Mouse (Mus musculus): ENCODE data around the gene Cntnap2. TPM values are rescaled to one million over a fixed set of nuclear protein-coding genes. Genes with fewer than 3 reads are reported as not detected.

Gene Cntnap2
- total and polyA plus RNA-seq, 3 experiments = 0.30 to 0.79 (median 0.44) TPM

GRCm38 (mm10) chr6:47191940-47192339 lies 2132.8 kb downstream of the Cntnap2 start:
- dilution Hi-C loops (cut with MboI; ENCODE audit: extremely low pct_ligation_motif_present, extremely low pct_unique_long_range_greater_than_20kb, low sequenced_read_pairs) = no loop called here
- DNase-seq (ENCODE audit: extremely low read depth) = no peak

GRCm38 (mm10) chr6:47192478-47192877 lies 2133.3 kb downstream of the Cntnap2 start:
- Histone ChIP-seq H3K79me2 (replicated peaks; ENCODE audit: control insufficient read depth, extremely low read depth, insufficient read depth, poor library complexity, severe bottlenecking) (no peaks in the 10 kb centered on the region), H3K9me3 (replicated peaks; ENCODE audit: low read length) (no peaks in the 10 kb centered on the region), H3K4me3 (replicated peaks in 1 of 3; ENCODE audit: low read depth in 2 of 3, low read length in 2 of 3, poor library complexity in 1 of 3) (no peak overlapping the region), H3K36me3 (replicated peaks in 1 of 2; ENCODE audit: control insufficient read depth in 1 of 2, insufficient read depth in 1 of 2, low read length in 1 of 2) (no peaks in the 10 kb centered on the region), H3K9ac (ENCODE audit: insufficient read depth, low read depth) (no peak overlapping the region), H3K4me2 (ENCODE audit: insufficient read depth, low read depth, poor library complexity, severe bottlenecking) (no peak overlapping the region), H3K4me1 (ENCODE audit: control insufficient read depth in 1 of 2, insufficient read depth in 2 of 2) (peaks cover 0 to 20% of the 10 kb centered on the region in 2 experiments; a peak in 2 of 4 replicates), H3K27me3 (replicated peaks) (no peaks in the 10 kb centered on the region), H3K27ac (ENCODE audit: insufficient read depth, low read depth) (no peak overlapping the region)
- TF ChIP-seq MYC (IDR thresholded peaks at IDR 0.05; ENCODE audit: low read depth, low read length) (no peak), JUND (conservative IDR thresholded peaks at IDR 0.05; ENCODE audit: low read depth, low read length) (no peak), PAX5 (IDR thresholded peaks at IDR 0.05; ENCODE audit: low read length) (no peak), RAD21 (IDR thresholded peaks at IDR 0.05; ENCODE audit: low read depth, low read length) (no peak), TCF12 (IDR thresholded peaks at IDR 0.05; ENCODE audit: low read depth, low read length) (no peak), JUN (IDR thresholded peaks at IDR 0.05; ENCODE audit: insufficient read depth, low read depth, low read length) (no peak), USF1 (IDR thresholded peaks at IDR 0.05; ENCODE audit: low read depth, low read length) (no peak)
- no peak for DNase-seq (ENCODE audit: extremely low read depth)
- dilution Hi-C loops (cut with MboI; ENCODE audit: extremely low pct_ligation_motif_present, extremely low pct_unique_long_range_greater_than_20kb, low sequenced_read_pairs) = no loop called here
- in situ Hi-C loops (cut with MboI; ENCODE audit: low pct_ligation_motif_present, low pct_unique_long_range_greater_than_20kb, low sequenced_read_pairs) = no loop called here

More at GRCm38 (mm10) chr6:47191940-47192339, 2132.8 kb downstream of the Cntnap2 start:
- Histone ChIP-seq H3K27ac (ENCODE audit: insufficient read depth, low read depth) (no peak overlapping the region), H3K9me3 (replicated peaks; ENCODE audit: low read length) (no peaks in the 10 kb centered on the region), H3K27me3 (replicated peaks) (no peaks in the 10 kb centered on the region), H3K4me3 (replicated peaks in 1 of 3; ENCODE audit: low read depth in 2 of 3, low read length in 2 of 3, poor library complexity in 1 of 3) (no peak overlapping the region), H3K4me2 (ENCODE audit: insufficient read depth, low read depth, poor library complexity, severe bottlenecking) (no peak overlapping the region), H3K4me1 (ENCODE audit: control insufficient read depth in 1 of 2, insufficient read depth in 2 of 2) (peaks cover 0 to 20% of the 10 kb centered on the region in 2 experiments; a peak in 2 of 4 replicates), H3K9ac (ENCODE audit: insufficient read depth, low read depth) (no peak overlapping the region), H3K79me2 (replicated peaks; ENCODE audit: control insufficient read depth, extremely low read depth, insufficient read depth, poor library complexity, severe bottlenecking) (no peaks in the 10 kb centered on the region), H3K36me3 (replicated peaks in 1 of 2; ENCODE audit: control insufficient read depth in 1 of 2, insufficient read depth in 1 of 2, low read length in 1 of 2) (no peaks in the 10 kb centered on the region)
- TF ChIP-seq ETS1 (conservative IDR thresholded peaks at IDR 0.05; ENCODE audit: low read depth, low read length) (no peak), ZNF384 (IDR thresholded peaks at IDR 0.05; ENCODE audit: low read depth, low read length) (no peak), CTCF (conservative IDR thresholded peaks at IDR 0.05 in 1 of 2, IDR thresholded peaks at IDR 0.05 in 1 of 2; ENCODE audit: low read depth in 2 of 2, low read length in 2 of 2) (no peak), HCFC1 (IDR thresholded peaks at IDR 0.05; ENCODE audit: low read depth, low read length) (no peak), CHD1 (IDR thresholded peaks at IDR 0.05; ENCODE audit: low read depth, low read length) (no peak), RCOR1 (conservative IDR thresholded peaks at IDR 0.05; ENCODE audit: low read depth, low read length) (no peak), JUND (conservative IDR thresholded peaks at IDR 0.05; ENCODE audit: low read depth, low read length) (no peak)
- in situ Hi-C loops (cut with MboI; ENCODE audit: low pct_ligation_motif_present, low pct_unique_long_range_greater_than_20kb, low sequenced_read_pairs) = no loop called here

GRCm38 (mm10) chr6:47197570-47197969 lies 2138.4 kb downstream of the Cntnap2 start:
- dilution Hi-C loops (cut with MboI; ENCODE audit: extremely low pct_ligation_motif_present, extremely low pct_unique_long_range_greater_than_20kb, low sequenced_read_pairs) = no loop called here
- in situ Hi-C loops (cut with MboI; ENCODE audit: low pct_ligation_motif_present, low pct_unique_long_range_greater_than_20kb, low sequenced_read_pairs) = no loop called here
- H3K4me2 ChIP-seq (ENCODE audit: insufficient read depth, low read depth, poor library complexity, severe bottlenecking) = no peak overlapping the region
- H3K27me3 ChIP-seq (replicated peaks) = no peaks in the 10 kb centered on the region
- H3K79me2 ChIP-seq (replicated peaks; ENCODE audit: control insufficient read depth, extremely low read depth, insufficient read depth, poor library complexity, severe bottlenecking) = no peaks in the 10 kb centered on the region
- no peaks in the 10 kb centered on the region for H3K36me3 ChIP-seq (replicated peaks in 1 of 2; ENCODE audit: control insufficient read depth in 1 of 2, insufficient read depth in 1 of 2, low read length in 1 of 2)
- H3K4me3 ChIP-seq (replicated peaks in 1 of 3; ENCODE audit: low read depth in 2 of 3, low read length in 2 of 3, poor library complexity in 1 of 3) = no peak overlapping the region
- H3K9me3 ChIP-seq (replicated peaks; ENCODE audit: low read length) = peaks cover 4% of the 10 kb centered on the region
- H3K27ac ChIP-seq (ENCODE audit: insufficient read depth, low read depth) = no peak overlapping the region
- H3K4me1 ChIP-seq (ENCODE audit: control insufficient read depth in 1 of 2, insufficient read depth in 2 of 2) = peaks cover 3 to 16% of the 10 kb centered on the region in 2 experiments; a peak in 2 of 4 replicates
- no peak for DNase-seq (ENCODE audit: extremely low read depth)
- H3K9ac ChIP-seq (ENCODE audit: insufficient read depth, low read depth) = no peak overlapping the region
- TF ChIP-seq ETS1 (conservative IDR thresholded peaks at IDR 0.05; ENCODE audit: low read depth, low read length) (no peak), USF1 (IDR thresholded peaks at IDR 0.05; ENCODE audit: low read depth, low read length) (no peak), ZMIZ1 (IDR thresholded peaks at IDR 0.05; ENCODE audit: low read depth, low read length) (no peak), NELFE (IDR thresholded peaks at IDR 0.05; ENCODE audit: low read depth, low read length) (no peak), KAT2A (IDR thresholded peaks at IDR 0.05; ENCODE audit: insufficient replicate concordance, low read length) (no peak), TBP (conservative IDR thresholded peaks at IDR 0.05; ENCODE audit: low read depth, low read length) (no peak), CHD2 (IDR thresholded peaks at IDR 0.05; ENCODE audit: low read length) (no peak), RAD21 (IDR thresholded peaks at IDR 0.05; ENCODE audit: low read depth, low read length) (no peak), TCF12 (IDR thresholded peaks at IDR 0.05; ENCODE audit: low read depth, low read length) (no peak), E2F4 (IDR thresholded peaks at IDR 0.05; ENCODE audit: insufficient replicate concordance, low read depth, low read length) (no peak), GABPA (IDR thresholded peaks at IDR 0.05; ENCODE audit: insufficient replicate concordance, low read depth, low read length) (no peak), CHD1 (IDR thresholded peaks at IDR 0.05; ENCODE audit: low read depth, low read length) (no peak)
